Mouse (Mus musculus) kidney, embryonic 16.5 days (tissue): ENCODE measurements around the gene Ispd. TPM values are rescaled to one million over a fixed set of nuclear protein-coding genes. Genes with fewer than 3 reads are reported as not detected.

Experiments used
- ATAC-seq: fragments of 200-750 bp; cut with Nextera tagmentation; 2 replicates; pipeline ENCODE4 v1.8.0; 2017; ENCODE audit warnings: moderate TSS enrichment; ENCODE audit not compliant: low FRiP score, low TSS enrichment
- H3K27ac ChIP-seq: fragments of 300-500 bp; sonication (generic); 2 replicates; pipeline ENCODE4 v1.5.1; 2014; ENCODE audit warnings: low read length
- H3K27me3 ChIP-seq: fragments of 300-500 bp; sonication (generic); 2 replicates; pipeline ENCODE4 v1.6.1; 2014; ENCODE audit warnings: low read length, control low read depth, mixed read lengths; ENCODE audit not compliant: insufficient read depth
- H3K36me3 ChIP-seq: fragments of 300-500 bp; sonication (generic); 2 replicates; pipeline ENCODE4 v1.6.1; 2014; ENCODE audit warnings: low read length, control low read depth, mixed read lengths; ENCODE audit not compliant: insufficient read depth
- H3K4me1 ChIP-seq: fragments of 300-500 bp; sonication (generic); 2 replicates; pipeline ENCODE4 v1.6.1; 2014; ENCODE audit warnings: low read length, control low read depth, mixed read lengths; ENCODE audit not compliant: insufficient read depth
- H3K4me2 ChIP-seq: fragments of 300-500 bp; sonication (generic); replicated peaks from 2 replicates; pipeline ENCODE4 v1.6.1; 2014; ENCODE audit warnings: low read depth, low read length
- H3K4me3 ChIP-seq: fragments of 300-500 bp; sonication (generic); 2 replicates; pipeline ENCODE4 v1.5.1; 2014; ENCODE audit warnings: mild to moderate bottlenecking, low read length
- H3K9ac ChIP-seq: fragments of 300-500 bp; sonication (generic); replicated peaks from 2 replicates; pipeline ENCODE4 v1.6.1; 2014; ENCODE audit warnings: low read length
- H3K9me3 ChIP-seq: fragments of 300-500 bp; sonication (generic); 2 replicates; pipeline ENCODE4 v1.6.1; 2016; ENCODE audit warnings: low read length, control low read depth
- WGBS: fragments of 180-500 bp; shearing (Covaris S2); extraction: QIAGEN DNeasy Blood & Tissue Kit; methylation state at CpG from one replicate; pipeline ENCODE4 v1.1.7; 2014; 5-methylcytosine and 5-hydroxymethylcytosine counted together
- polyA plus RNA-seq: library from polyadenylated mRNA; unstranded; fragments of >200 nt; fragmentation: Nextera tagmentation; extraction: Ambion mirVana; gene quantifications from 2 replicates; pipeline ENCODE4 v1.2.1, GENCODE M21; 2015

Ispd gene
- polyA plus RNA-seq, 1 experiment from 2014 or later = 17.2 TPM

DNA sequence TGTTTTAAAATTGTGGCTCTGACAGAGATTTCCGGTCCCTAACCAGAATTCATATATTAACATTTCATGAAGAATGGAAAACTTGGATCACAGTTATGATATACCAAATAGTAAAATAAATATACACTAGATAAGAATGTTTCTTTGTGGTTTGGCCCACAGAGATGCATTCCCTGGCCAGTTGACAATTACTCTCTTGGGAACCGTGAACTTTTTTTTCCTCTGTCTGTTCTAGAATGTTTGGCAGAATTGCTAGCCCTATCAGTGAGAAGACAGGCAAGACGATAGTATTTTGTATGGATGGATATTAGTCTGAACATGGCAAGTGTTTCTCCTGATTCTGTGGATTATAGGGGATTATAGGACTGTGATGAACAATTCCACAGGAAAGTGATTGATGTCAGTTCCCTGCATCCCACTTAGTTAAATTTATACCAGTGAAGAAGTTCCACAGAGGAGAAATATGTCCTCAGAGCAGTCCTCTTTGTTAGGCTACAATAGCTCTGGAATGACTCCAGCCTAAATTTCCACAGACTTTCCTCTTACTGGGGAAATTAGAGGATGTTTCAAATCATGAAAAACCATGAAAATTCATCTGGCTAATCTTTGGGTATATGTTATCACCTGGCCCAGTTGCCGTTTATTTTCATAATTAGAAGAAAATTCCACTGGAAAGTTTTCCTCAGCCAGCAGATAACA is 352.6 kb downstream of the Ispd start:
- no peak overlapping the region for H3K9ac ChIP-seq
- H3K4me3 ChIP-seq = no peak overlapping the region
- no peaks in the 10 kb centered on the region for H3K36me3 ChIP-seq
- H3K27me3 ChIP-seq = no peaks in the 10 kb centered on the region
- H3K4me1 ChIP-seq = no peaks in the 10 kb centered on the region
- WGBS = 78% methylated on average over 4 of the region's 4 CpGs
- ATAC-seq = no peak
- H3K9me3 ChIP-seq = no peaks in the 10 kb centered on the region
- H3K27ac ChIP-seq = no peak overlapping the region
- H3K4me2 ChIP-seq = no peak overlapping the region

Other genes with a start within 250 kb of the Ispd start
- gene Ankmy2, start 224.3 kb upstream of the Ispd start, polyA plus RNA-seq = 37.4 and 41.6 TPM in 2 replicates
- gene Bzw2, start 223.4 kb upstream of the Ispd start, polyA plus RNA-seq = 198 and 218 TPM in 2 replicates
- not detected in 2 replicates for gene Lrrc72, start 128.1 kb upstream of the Ispd start, polyA plus RNA-seq
- gene Sostdc1, start 67.3 kb upstream of the Ispd start, polyA plus RNA-seq = 161 and 163 TPM in 2 replicates
- gene D630036H23Rik, start 731 bp downstream of the Ispd start, polyA plus RNA-seq = 2.1 and 2.2 TPM in 2 replicates